Comparison of ENCODE assay signal across 8 mouse cellular contexts in genomic region chr3:121722971-121723844, GRCm38 (mm10). TPM values are rescaled to one million over a fixed set of nuclear protein-coding genes. Genes with fewer than 3 reads are reported as not detected.
DNase-seq lines count a peak whose midpoint lies in the region; ATAC-seq and TF ChIP-seq lines count a peak whose summit lies in the region.

TSS of gene F3 (plus strand) at chr3:121723537.

- H3K36me3 ChIP-seq in lung, postnatal 0 days (ENCODE audit: insufficient read depth, low read length), result no peaks in the 10 kb centered on the region

- peak within 1 kb of the TSS; percentile 87 for H3K27ac ChIP-seq in lung, postnatal 0 days (ENCODE audit: low read length)

- peak; percentile 79 for DNase-seq in ES-CJ7 (ENCODE audit: low read depth, low spot score)
- peak; percentile 84 to 86 for DNase-seq in cerebellum, adult 18-20 months
- peak; percentile 77 to 84 for DNase-seq in layer of hippocampus, postnatal 10 days (ENCODE audit: low spot score in 2 of 2)
- peak; percentile 91 for DNase-seq in lung, postnatal 0 days (ENCODE audit: low spot score)
- peak; percentile 62 for DNase-seq in ovary, postnatal 10 days (ENCODE audit: low spot score)
- DNase-seq in thymus, postnatal 36 days, result peak; percentile 68

- H3K4me1 ChIP-seq in lung, postnatal 0 days (ENCODE audit: insufficient read depth, low read depth, low read length), result peaks cover 13% of the 10 kb centered on the region; the same call in 1 of the 2 replicates

- H3K4me2 ChIP-seq in lung, postnatal 0 days (replicated peaks; ENCODE audit: low read depth, low read length), result peak within 1 kb of the TSS; percentile 90

- H3K27me3 ChIP-seq in lung, postnatal 0 days (replicated peaks; ENCODE audit: insufficient read depth, low read length), result no peaks in the 10 kb centered on the region

- peak within 1 kb of the TSS; percentile 50 for H3K4me3 ChIP-seq in lung, postnatal 0 days (ENCODE audit: low read depth, low read length)

- ATAC-seq in frontal cortex, adult (ENCODE audit: low TSS enrichment), result peak; percentile 47
- peak; percentile 40 to 74; a peak in 3 of 4 replicates for ATAC-seq in hematopoietic stem cell, adult 5-6 weeks (replicated peaks in 1 of 2; ENCODE audit: insufficient read depth in 1 of 2, low FRiP score in 2 of 2, low TSS enrichment in 1 of 2, low read depth in 1 of 2, poor library complexity in 2 of 2, severe bottlenecking in 2 of 2)
- peak; percentile 84 for ATAC-seq in lung, postnatal 0 days

- WGBS in lung, postnatal 0 days, result 1% methylated on average over 62 of the region's 73 CpGs

- peak; percentile 89 for TF ChIP-seq CTCF in lung, postnatal 0 days (IDR thresholded peaks at IDR 0.05)

- H3K9ac ChIP-seq in lung, postnatal 0 days (replicated peaks; ENCODE audit: low read depth), result peak within 1 kb of the TSS; percentile 73

- TF ChIP-seq EP300 in lung, postnatal 0 days (IDR thresholded peaks at IDR 0.05), result no peak; the same call in 1 of the 2 replicates

- no peaks in the 10 kb centered on the region for H3K9me3 ChIP-seq in lung, postnatal 0 days (ENCODE audit: low read length)

RNA-seq across cellular contexts. Expression of gene F3, which starts in this region (rescaled TPM):
- 4.6 and 5.7 TPM in 2 replicates for total RNA-seq in hematopoietic stem cell, adult 5-6 weeks (2017)
- 10 to 100 TPM; 38.7 to 39.1 TPM for total RNA-seq in layer of hippocampus, postnatal 10 days (2021)
- 99.3 and 129 TPM in 2 replicates for polyA plus RNA-seq in lung, postnatal 0 days (2015; fragmentation: Nextera tagmentation; extraction: Ambion mirVana)

Comparison
In these comparisons a context has a peak if more than half of its experiments do, and no peak if none do; other contexts are left out.
1. Peak in every context shown above with its lines: DNase-seq, ATAC-seq, H3K4me3 ChIP-seq and H3K27ac ChIP-seq.